Mouse (Mus musculus): ENCODE results near the gene Micall1.

The Micall1 gene

DNA sequence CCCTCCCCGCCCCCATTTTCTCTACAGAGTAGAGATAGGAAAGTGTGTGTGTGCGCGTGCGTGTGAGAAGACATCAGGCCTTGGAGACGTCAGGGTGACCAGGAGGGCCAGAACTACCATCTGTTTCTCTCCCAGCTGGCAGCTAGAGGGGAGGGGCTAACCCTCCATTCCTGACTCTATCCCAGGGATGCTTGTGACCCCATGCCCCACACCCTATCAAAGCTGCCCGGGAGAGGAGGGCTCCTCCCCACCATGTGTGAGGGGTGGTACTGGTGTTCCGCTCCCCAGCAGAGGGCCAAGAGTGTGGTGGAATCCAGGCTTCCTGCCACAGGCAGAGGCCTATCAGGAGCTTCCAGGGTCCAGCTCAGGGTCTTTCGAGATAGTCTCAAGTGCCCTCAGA is 58.0 kb downstream of the Micall1 start:
- CTCF ChIA-PET, result no interaction called here

DNA sequence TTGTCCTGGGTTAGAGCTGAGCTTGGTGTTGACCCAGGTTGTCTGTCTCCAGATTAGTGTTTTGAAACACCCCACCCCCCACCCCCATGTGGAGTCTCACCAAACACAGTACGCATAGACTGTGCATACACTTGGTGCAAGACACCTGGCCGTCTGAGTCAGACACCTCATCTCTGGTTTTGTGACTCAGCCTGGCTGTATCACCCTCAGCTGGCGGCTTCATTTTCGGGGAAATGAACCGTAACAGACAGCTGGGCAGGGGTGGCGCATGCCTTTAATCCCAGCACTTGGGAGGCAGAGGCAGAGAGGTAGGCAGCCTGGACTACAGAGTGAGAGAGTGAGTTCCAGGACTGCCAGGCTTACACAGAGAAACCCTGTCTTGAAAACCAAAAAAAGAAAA is 68.2 kb downstream of the Micall1 start:
- CTCF ChIA-PET, result interaction anchor here (0.5 kb wide), 1 partner anchor 22 kb away, joined by 3 read pairs; no protein-coding TSS in a partner anchor

DNA sequence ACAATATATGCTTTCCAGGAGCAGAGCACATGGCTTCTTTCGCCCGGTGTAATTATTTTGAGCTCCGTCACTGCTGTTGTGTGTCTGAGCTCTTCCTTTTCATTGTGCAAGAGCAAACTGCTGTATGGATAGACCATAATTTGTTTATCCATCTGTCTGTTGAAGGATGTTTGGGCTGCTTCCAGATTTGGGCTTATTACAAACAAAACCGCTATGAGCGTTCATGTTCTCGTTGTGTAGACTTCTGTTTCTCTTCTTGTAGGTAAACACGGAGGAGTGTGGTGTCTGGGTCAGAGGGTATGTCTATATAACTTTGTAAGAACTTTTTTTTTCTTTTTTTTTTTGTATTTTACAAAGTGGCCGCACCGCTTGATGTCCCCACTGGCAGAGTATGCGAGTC is 76.5 kb downstream of the Micall1 start:
- CTCF ChIA-PET, result no interaction called here
